Mouse (Mus musculus) gastrocnemius, postnatal 10 days (tissue): ENCODE measurements around the gene Prdm2. TPM values are rescaled to one million over a fixed set of nuclear protein-coding genes. Genes with fewer than 3 reads are reported as not detected.

Experiments used
- DNase-seq: peaks from one replicate; pipeline ENCODE4 v3.0.0; 2021; ENCODE audit warnings: mixed read lengths
- long read RNA-seq, 2 experiments: library from polyadenylated mRNA; stranded (forward); transcript quantifications; one replicate each; pipeline ENCODE4 v2.0.0; 2021
- total RNA-seq, 2 experiments: library from RNA; stranded (reverse); gene quantifications; 2 replicates each; pipeline ENCODE4 v1.2.3; 2021

Gene Prdm2
- total RNA-seq: 10 to 100 TPM; 20.4 to 25.9 TPM
- long read RNA-seq, experiment 1, partial matches to known transcripts: 3 of 8 reads
- long read RNA-seq, experiment 1, other reads (novel, unspliced or antisense): 5 of 8 reads
- long read RNA-seq, experiment 2, partial matches to known transcripts: 0 of 1 reads
- long read RNA-seq, experiment 2, other reads (novel, unspliced or antisense): 1 of 1 reads

DNA sequence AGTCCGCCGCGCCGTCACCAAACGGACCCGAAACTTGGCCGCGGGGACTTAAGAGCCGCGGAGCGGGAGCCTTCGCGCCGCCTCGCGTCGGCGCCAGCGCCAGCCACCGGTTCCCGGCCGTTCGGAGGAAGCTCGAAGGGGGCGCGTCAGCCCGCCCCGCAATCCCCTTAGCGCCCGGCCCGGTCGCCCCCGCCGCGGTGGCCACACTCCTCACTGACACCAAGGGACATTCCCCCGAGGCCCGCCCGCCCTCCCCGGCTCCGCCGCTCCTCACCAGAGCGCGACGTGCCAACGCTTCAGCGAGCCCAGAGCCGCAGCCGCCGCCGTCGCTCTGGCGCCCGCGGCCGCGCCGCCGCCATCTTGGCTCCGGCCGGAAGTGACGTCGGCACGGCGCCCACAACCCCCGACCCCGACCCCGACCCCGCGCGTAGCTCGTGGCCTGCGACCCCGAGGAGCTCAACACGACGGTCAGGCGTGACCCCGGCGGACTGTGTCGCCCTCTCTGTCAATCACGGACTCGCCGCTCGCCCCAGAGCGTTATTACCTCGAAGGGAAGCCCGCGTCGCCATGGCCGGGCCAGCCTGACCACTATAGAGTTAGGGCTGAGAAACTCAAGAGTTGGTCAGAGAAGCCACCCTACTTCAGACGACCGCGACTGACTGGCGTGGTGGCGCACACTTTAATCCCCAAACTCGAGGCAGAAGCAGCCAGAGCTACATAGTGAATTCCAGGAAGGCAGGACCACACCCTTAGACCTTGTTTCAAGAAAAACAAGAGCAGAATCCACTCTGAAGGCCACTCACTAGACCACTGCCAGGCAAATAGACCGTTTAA is at the start of gene Prdm2:
Gene Prdm2 (minus strand): TSS at position 655 of the 834 bp plus-strand sequence.
- peak; percentile 67 for DNase-seq

- DNase-seq: no peak
Measured at GRCm38 (mm10) chr4:143259718-143260349, 47.0 kb upstream of the Prdm2 start.

DNA sequence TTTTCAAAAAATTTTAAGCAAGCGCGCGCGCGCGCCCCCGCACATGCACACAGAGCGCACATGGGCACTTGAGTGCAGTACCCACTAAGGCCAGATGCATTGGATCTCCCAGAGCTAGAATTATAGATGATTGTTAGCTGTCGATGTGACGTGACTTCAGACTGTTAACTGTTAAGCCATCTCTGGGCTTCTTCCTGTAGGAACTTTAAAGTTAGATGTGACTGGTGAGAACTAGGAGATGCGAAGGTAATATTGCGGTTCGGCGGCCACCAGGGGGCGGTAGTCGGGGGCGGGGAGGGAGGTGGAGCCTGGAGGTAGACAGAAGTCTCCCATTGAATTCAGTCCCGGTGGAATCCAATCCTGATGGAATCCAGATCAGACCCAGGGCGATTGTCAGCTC is 45.7 kb upstream of the Prdm2 start:
- peak; percentile 84 for DNase-seq

DNA sequence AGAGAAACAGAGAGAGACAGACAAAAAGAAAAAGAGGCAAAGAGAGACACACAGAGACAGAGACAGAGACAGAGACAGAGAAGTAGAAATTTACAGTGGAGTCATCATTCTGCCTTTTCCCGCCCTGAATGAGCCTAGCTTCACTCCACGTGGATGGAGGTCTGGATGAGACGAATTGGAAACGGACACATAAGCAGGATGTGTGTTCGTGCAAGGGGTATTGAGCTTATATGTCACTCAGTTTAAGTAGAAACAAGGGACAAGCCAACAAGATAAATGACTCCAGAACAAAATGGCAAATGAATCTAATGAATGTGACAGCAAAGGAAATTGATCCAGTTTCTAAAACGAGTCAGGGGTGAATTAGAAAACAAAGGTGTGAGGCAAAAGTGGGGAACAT is 45.2 kb upstream of the Prdm2 start:
- DNase-seq: no peak

DNA sequence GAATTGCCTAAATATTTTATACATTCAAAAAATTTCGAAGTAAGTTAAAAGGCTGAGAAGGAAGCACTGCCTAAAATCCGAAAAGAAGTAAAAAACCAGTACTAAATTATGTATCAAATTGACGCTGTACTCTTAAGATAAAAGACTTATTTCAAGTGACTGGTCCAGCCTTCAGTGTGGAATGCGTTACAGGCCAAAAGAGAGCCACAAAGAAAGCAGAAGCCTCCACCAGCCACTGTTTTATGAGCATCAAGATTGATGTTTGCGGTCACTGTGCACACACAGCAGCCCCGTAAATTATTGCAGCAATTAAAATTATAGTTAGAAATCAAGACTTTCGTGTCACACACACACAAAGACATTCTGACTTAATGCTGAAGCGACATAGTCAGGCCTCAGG is 42.7 kb upstream of the Prdm2 start:
- DNase-seq: no peak

- DNase-seq: no peak
Measured at GRCm38 (mm10) chr4:143253356-143253755, 40.6 kb upstream of the Prdm2 start.

DNA sequence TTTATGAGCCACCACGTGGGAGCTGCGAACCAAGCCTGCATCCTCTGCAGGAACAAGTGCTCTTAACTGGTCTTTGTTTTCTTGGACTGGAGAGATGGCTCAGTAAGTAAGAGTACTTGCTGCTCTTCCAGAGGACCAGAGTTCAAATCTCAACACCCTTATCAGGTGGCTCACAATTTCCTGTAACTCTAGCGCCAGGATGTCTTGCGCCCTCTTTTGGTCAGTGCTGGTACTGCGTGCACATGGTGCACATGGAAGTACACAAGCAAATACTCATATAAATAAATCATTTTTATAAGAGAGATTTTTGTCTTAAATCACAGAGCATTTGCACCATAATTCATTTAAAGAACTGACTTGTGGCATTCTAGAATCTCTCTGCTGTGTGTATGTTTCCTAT is 35.3 kb upstream of the Prdm2 start:
- DNase-seq: no peak

DNA sequence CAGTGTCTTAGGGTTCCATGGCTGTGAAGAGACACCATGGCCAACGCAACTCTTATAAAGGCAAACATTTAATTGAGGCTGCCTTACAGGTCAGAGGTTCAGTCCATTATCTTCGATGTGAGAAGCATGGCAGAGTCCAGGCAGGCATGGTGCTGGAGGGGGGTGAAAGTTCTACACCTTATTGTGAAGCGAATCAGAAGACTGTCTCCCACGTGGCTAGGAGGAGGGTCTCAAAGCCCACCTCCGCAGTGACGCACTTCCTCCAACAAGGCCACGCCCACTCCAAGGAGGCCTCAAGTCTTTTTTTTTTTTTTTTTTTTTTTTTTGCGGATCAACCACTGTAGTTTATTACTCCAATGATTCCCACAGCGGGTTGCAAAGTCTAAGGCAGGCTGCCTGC is 28.5 kb upstream of the Prdm2 start:
- no peak for DNase-seq

GRCm38 (mm10) chr4:143239615-143240201 is 26.9 kb upstream of the Prdm2 start:
- no peak for DNase-seq

- DNase-seq: no peak
Measured at GRCm38 (mm10) chr4:143239117-143239516, 26.3 kb upstream of the Prdm2 start.

DNA sequence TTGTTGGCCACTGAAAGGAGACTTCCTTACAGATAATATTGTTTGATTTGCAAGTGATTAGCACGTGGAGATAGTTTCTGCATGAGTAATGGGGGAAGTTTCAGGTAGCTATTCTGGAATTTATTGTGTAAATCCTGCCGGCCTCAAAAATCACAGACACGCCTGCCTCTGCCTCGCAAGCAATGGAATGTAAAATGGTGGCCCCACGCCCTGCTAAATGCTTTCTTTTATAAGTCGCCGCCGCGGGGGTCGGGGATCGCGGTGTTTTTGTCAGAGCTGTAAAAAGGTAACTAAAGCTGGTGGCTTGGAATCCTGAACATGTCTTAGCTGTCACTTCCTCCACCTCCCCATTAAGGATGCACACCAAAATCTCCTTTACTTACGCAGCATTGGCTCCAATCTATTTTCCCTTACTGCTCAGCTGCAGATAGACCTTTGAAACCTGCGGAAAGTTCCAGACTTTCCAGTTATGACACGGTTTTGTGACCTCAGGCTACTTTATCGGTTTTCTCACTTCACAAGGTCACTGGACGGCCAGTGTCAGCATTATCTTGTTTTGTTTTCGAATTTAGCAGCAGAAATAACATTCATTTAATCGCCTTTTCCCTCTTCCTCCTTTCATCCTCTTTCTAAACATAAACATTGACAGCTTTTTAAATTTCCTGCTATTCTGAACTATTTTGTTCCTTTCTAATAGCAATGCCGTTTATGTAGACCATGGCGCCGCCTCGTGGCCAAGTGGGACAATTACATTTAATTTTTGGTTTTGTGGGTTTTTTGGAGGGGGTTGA is 25.6 kb upstream of the Prdm2 start:
- DNase-seq: peak; percentile 60

DNA sequence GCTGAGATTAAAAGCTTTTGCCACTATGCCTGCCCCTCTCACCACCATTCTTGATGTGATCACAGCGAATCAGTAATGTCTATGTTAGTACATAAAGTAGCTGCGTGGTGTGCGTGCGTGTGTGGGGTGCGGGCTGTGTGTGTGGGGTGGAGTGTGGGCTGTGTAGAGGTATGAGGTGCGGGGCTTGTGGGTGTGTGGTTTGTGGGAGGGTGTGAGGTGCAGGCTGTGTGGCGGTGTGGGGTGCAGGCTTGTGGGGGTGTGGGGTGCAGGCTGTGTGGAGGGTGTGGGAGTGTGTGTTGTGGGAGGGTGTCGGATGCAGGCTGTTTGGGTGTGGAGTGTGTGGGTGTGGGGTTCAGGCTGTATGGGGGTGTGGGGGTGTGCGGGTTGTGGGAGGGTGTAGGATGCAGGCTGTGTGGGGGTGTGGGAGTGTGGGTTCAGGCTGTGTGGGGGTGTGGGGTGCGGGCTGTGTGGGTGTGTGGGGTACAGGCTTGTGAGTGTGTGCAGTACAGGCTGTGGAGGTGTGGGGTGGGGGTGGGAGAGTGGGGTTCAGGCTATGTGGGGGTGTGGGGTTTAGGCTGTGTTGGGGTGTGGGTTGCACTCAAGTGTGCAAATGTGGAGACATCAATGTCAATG is 19.1 kb upstream of the Prdm2 start:
- DNase-seq: no peak

- DNase-seq: no peak
Measured at GRCm38 (mm10) chr4:143231110-143231509, 18.3 kb upstream of the Prdm2 start.

- DNase-seq: no peak
Measured at GRCm38 (mm10) chr4:143227976-143228375, 15.2 kb upstream of the Prdm2 start.

GRCm38 (mm10) chr4:143225886-143226285 is 13.1 kb upstream of the Prdm2 start:
- no peak for DNase-seq

DNA sequence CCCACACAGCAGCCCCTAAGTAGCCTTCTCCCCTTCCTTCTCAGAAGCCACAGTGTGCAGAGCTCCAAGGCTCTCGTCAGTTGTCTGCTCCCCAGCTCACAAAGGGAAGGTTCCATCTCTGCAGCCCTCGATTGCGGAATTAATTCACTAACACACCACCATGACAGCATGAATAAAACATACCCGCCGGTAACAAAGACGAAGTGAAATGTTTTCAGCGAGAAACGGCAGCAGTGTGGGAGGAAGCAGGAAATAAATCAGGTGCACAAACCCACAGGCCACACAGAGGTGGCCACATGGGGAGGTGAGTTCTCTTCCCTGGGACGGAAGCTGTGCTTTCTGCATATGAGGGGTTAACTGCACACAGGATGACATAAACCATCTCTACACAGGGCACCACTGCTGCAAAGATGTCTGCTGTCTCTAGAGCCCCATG is 6.5 kb upstream of the Prdm2 start:
- no peak for DNase-seq

- DNase-seq: no peak
Measured at GRCm38 (mm10) chr4:143218858-143219257, 6.1 kb upstream of the Prdm2 start.

- no peak for DNase-seq
Measured at GRCm38 (mm10) chr4:143217189-143217588, 4.4 kb upstream of the Prdm2 start.

- no peak for DNase-seq
Measured at GRCm38 (mm10) chr4:143214221-143214797, 1.5 kb upstream of the Prdm2 start.

DNA sequence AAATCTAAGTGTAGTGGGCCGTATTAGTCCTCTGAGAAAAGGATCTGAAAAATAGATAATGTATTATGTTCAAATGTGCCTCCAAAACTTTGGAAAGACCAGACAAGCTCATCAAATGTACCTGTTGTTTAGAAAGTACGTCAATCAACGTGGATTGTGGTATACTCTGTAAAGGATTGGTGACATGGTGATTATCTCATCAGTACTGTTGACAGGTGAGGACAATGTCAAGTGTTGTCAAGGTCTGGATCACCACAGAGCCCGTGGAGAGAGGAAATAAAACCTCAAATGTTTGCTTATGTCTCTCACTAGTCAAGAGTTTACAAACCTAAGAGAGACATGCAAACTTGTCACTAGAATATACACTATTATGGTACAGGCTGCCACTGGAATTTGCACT is 776 bp upstream of the Prdm2 start:
- DNase-seq: no peak

DNA sequence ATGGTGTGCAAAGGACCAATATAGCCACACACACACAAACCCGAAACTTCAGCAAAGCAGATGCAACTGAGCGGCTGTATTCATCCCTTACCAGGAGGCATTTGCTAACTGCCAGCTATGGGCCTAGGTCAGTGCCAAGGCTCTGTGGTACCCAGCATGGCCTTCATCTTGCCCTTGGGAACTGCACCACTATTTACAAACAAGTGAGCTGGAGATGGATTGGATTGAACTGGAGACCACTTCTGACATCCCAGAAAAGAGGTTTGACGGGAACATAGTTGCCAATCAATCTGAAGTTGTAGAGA is 332 bp upstream of the Prdm2 start:
- DNase-seq: no peak
